Mouse (Mus musculus) layer of hippocampus, adult 2 months (tissue): ENCODE measurements around the gene Arhgef2. TPM values are rescaled to one million over a fixed set of nuclear protein-coding genes. Genes with fewer than 3 reads are reported as not detected.
A peak's percentile ranks its signal among the peaks of the same experiment; 100 is the strongest.

ENCODE experiments used
- DNase-seq, 2 experiments: peaks; one replicate each; pipeline ENCODE4 v3.0.0; 2022; ENCODE audit warnings: low spot score in 2 of 2
- H3K27ac ChIP-seq: fragments of 200-600 bp; 2 replicates; pipeline ENCODE4 v1.8.1; 2022
- H3K4me3 ChIP-seq: fragments of 200-600 bp; 2 replicates; pipeline ENCODE4 v1.8.1; 2022; ENCODE audit warnings: mild to moderate bottlenecking
- CTCF ChIP-seq: fragments of 200-600 bp; conservative IDR thresholded peaks from 2 replicates; pipeline ENCODE4 v1.8.1; 2022; ENCODE audit warnings: antibody characterized with exemption, mild to moderate bottlenecking, moderate library complexity
- total RNA-seq, 2 experiments: library from RNA; stranded (reverse); gene quantifications; 2 replicates each; pipeline ENCODE4 v1.2.3; 2021

Gene Arhgef2
- total RNA-seq, 2 experiments from 2014 or later, result 268 to 283 TPM

- DNase-seq, result no peak
- TF ChIP-seq CTCF, result peak; percentile 51
- no peak overlapping the region for H3K4me3 ChIP-seq
- H3K27ac ChIP-seq, result no peak overlapping the region
Observed at GRCm38 (mm10) chr3:88695545-88695944, 89.8 kb downstream of the Arhgef2 start.

Other genes starting within 250 kb of the Arhgef2 start
- gene Paqr6, start 241.4 kb upstream of the Arhgef2 start, total RNA-seq, result 10 to 100 TPM; 14.8 to 16.5 TPM
- gene Bglap3, start 233.2 kb upstream of the Arhgef2 start, total RNA-seq, result under 1 TPM in 1 of 2 experiments, not detected in 1; 0.36 TPM
- gene Bglap2, start 227.3 kb upstream of the Arhgef2 start, total RNA-seq, result not detected
- under 1 TPM in 1 of 2 experiments, not detected in 1; 0.96 TPM for gene Bglap, start 221.5 kb upstream of the Arhgef2 start, total RNA-seq
- 1 to 10 TPM; 6.4 to 6.8 TPM for gene Pmf1, start 195.6 kb upstream of the Arhgef2 start, total RNA-seq
- gene Slc25a44, start 180.8 kb upstream of the Arhgef2 start, total RNA-seq, result 10 to 100 TPM; 69.5 to 71.8 TPM
- gene Sema4a, start 144.8 kb upstream of the Arhgef2 start, total RNA-seq, result 10 to 100 TPM; 37.0 to 42.9 TPM
- 10 to 100 TPM; 34.6 to 36.1 TPM for gene Lmna, start 96.0 kb upstream of the Arhgef2 start, total RNA-seq
- gene Mex3a, start 73.6 kb upstream of the Arhgef2 start, total RNA-seq, result 1 to 10 TPM; 2.8 to 3.7 TPM
- not detected for gene Rab25, start 57.7 kb upstream of the Arhgef2 start, total RNA-seq
- 100 to 1,000 TPM in 1 of 2 experiments, 10 to 100 TPM in 1; 96.0 to 106 TPM for gene Lamtor2, start 52.9 kb upstream of the Arhgef2 start, total RNA-seq
- gene Ubqln4, start 52.2 kb upstream of the Arhgef2 start, total RNA-seq, result 100 to 1,000 TPM; 110 to 116 TPM
- 10 to 100 TPM; 86.8 to 91.6 TPM for gene Ssr2, start 30.1 kb upstream of the Arhgef2 start, total RNA-seq
- not detected for gene Rxfp4, start 47.2 kb downstream of the Arhgef2 start, total RNA-seq
- gene Khdc4, start 79.8 kb downstream of the Arhgef2 start, total RNA-seq, result 10 to 100 TPM; 55.1 to 55.5 TPM
- 10 to 100 TPM; 40.8 to 44.2 TPM for gene Rit1, start 110.9 kb downstream of the Arhgef2 start, total RNA-seq
- gene Syt11, start 169.2 kb downstream of the Arhgef2 start, total RNA-seq, result 100 to 1,000 TPM; 473 to 514 TPM
- gene Gon4l, start 229.3 kb downstream of the Arhgef2 start, total RNA-seq, result 10 to 100 TPM; 45.0 to 49.7 TPM